Mouse (Mus musculus): ENCODE measurements around the gene Pole3.
A peak's percentile ranks its signal among the peaks of the same experiment; 100 is the strongest.

The Pole3 gene

GRCm38 (mm10) chr4:62487172-62487571, 37.7 kb downstream of the Pole3 start:
- no peak for DNase-seq (ENCODE audit: low spot score)

- DNase-seq (ENCODE audit: low spot score): no peak
These were observed 38.6 kb downstream of the Pole3 start for GRCm38 (mm10) chr4:62486162-62486696.

GRCm38 (mm10) chr4:62485450-62486161, 39.3 kb downstream of the Pole3 start:
- no peak for DNase-seq (ENCODE audit: low spot score)

- no peak for DNase-seq (ENCODE audit: low spot score)
These were observed 39.9 kb downstream of the Pole3 start for GRCm38 (mm10) chr4:62484928-62485327.

- DNase-seq (ENCODE audit: low spot score): no peak
These were observed 43.9 kb downstream of the Pole3 start for GRCm38 (mm10) chr4:62480709-62481605.

GRCm38 (mm10) chr4:62479937-62480708, 44.7 kb downstream of the Pole3 start, which contains the start of gene Bspry:
Gene Bspry, plus strand, starts transcription at chr4:62480053.
- DNase-seq (ENCODE audit: low spot score): peak; percentile 37

GRCm38 (mm10) chr4:62479593-62479936, 45.3 kb downstream of the Pole3 start:
- peak; percentile 37 for DNase-seq (ENCODE audit: low spot score)

- no peak for DNase-seq (ENCODE audit: low spot score)
These were observed 47.2 kb downstream of the Pole3 start for GRCm38 (mm10) chr4:62477542-62478244.

- DNase-seq (ENCODE audit: low spot score): no peak
These were observed 49.1 kb downstream of the Pole3 start for GRCm38 (mm10) chr4:62475793-62476192.

GRCm38 (mm10) chr4:62475131-62475530, 49.7 kb downstream of the Pole3 start:
- no peak for DNase-seq (ENCODE audit: low spot score)
